Mouse (Mus musculus) adipose tissue, adult 10 weeks (tissue): Measurements from ENCODE around the gene Rpl27. TPM values are rescaled to one million over a fixed set of nuclear protein-coding genes. Genes with fewer than 3 reads are reported as not detected.

Source experiments
- polyA plus RNA-seq: library from polyadenylated mRNA; stranded (reverse); fragments of 350-450 nt; fragmentation: Illumina TruSeq; extraction: RNeasy Lipid Tissue Mini Kit (QIAGEN cat#74804); gene quantifications from one replicate; pipeline ENCODE4 v1.2.3, GENCODE M21; 2014; ENCODE audit warnings: low read depth, low replicate concordance

Gene Rpl27
- polyA plus RNA-seq: 510 TPM

DNA sequence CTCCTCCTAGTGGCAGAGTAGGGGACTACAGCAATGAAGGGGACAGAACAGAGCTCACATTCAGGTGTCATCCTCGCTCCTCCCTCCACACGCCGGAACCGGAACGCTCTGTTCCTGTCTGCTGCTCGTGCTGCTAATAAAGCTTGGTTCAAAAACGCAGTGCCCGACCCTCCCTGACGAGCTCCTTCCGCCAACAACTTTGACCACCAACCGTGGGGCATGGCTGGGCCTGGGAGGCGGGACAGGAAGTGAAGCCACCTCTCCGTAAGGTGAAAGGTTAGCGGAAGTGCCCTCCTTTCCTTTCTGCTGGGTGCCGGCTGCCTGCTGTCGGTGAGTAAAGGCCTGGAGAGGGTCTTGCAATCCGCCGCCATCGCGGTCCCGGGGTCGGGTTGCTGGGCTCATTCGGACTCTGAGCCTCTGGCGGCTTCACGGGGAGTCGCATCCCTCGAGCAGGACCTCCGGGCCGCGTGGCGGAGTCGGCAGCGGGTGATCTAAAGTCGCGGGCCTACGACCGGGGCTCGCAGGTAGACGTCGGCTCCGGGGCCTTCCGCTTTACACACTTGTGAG is at the start of gene Rpl27:
Rpl27 (plus strand) TSS at position 172 of the 567 bp plus-strand sequence.

GRCm38 (mm10) chr11:101417101-101417855 is 24.8 kb upstream of the Rpl27 start, which contains the start of gene Aarsd1:
TSS of gene Aarsd1 (minus strand) at chr11:101417615.

DNA sequence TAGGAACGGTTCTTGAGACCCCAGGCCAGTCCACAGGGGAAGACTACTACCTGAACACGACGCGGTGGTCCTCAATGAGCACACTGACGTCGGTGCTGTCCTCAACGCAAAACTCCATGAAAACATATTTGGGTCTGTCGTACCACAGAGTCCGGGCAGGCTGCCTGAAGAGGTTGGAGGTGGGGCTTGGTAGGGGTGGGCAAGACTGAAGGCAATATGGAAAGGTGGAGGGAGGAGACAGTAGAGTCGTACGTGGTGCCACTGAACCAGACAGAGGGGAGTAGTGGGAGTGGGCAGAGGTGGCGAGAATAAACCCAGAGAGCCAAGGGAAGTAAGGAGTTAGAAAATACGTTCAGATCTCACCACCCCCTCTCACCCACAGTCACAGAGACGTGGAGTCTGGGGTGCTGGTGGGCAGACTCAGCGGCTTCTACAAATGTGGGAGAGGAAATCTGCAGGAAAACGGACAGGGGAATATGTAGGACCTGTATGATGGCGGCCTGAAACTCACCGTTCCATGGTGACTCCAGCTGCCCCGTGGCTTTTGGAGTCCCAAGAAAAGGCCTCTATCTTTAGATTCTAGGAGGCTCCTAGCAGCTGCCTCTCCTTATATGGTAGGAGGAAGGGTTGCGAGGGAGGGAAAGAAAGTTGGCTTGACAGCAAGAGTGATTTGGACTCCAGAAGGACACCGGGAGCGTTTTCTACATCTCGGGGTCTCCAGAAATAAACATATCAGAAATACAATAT is 17.8 kb upstream of the Rpl27 start, which contains the start of gene Gm27029:
Gm27029 (minus strand) TSS at position 692 of the 747 bp plus-strand sequence.

GRCm38 (mm10) chr11:101424925-101425813 is 16.9 kb upstream of the Rpl27 start, which contains the start of the genes Rundc1 and Ptges3l:
TSS of gene Rundc1 (plus strand) at chr11:101425085.
TSS of gene Ptges3l (minus strand) at chr11:101425333.

GRCm38 (mm10) chr11:101448274-101448746 is 6.2 kb downstream of the Rpl27 start, which contains the start of gene Ifi35:
TSS of gene Ifi35 (plus strand) at chr11:101448407.

GRCm38 (mm10) chr11:101464211-101465100 is 22.4 kb downstream of the Rpl27 start, which contains the start of gene Rnd2:
TSS of gene Rnd2 (plus strand) at chr11:101464999.

GRCm38 (mm10) chr11:101465869-101466551 is 23.9 kb downstream of the Rpl27 start, which contains the start of gene Vat1:
TSS of gene Vat1 (minus strand) at chr11:101466230.

Other genes with a start within 250 kb of the Rpl27 start
- gene Ezh1, start 215.8 kb upstream of the Rpl27 start, polyA plus RNA-seq: 45.0 TPM
- 44.1 TPM for gene Ramp2, start 196.3 kb upstream of the Rpl27 start, polyA plus RNA-seq
- 145 TPM for gene Vps25, start 188.6 kb upstream of the Rpl27 start, polyA plus RNA-seq
- 14.0 TPM for gene Wnk4, start 181.7 kb upstream of the Rpl27 start, polyA plus RNA-seq
- gene Cntd1, start 163.3 kb upstream of the Rpl27 start, polyA plus RNA-seq: 3.1 TPM
- gene Coa3, start 163.2 kb upstream of the Rpl27 start, polyA plus RNA-seq: 114 TPM
- gene Becn1, start 140.0 kb upstream of the Rpl27 start, polyA plus RNA-seq: 151 TPM
- gene Psme3, start 126.1 kb upstream of the Rpl27 start, polyA plus RNA-seq: 64.9 TPM
- gene Aoc2, start 117.2 kb upstream of the Rpl27 start, polyA plus RNA-seq: 2.3 TPM
- 318 TPM for gene Aoc3, start 111.7 kb upstream of the Rpl27 start, polyA plus RNA-seq
- 0.88 TPM for gene G6pc, start 74.7 kb upstream of the Rpl27 start, polyA plus RNA-seq
- 37.5 TPM for gene Aarsd1, start 24.7 kb upstream of the Rpl27 start, polyA plus RNA-seq
- gene Gm27029, start 17.5 kb upstream of the Rpl27 start, polyA plus RNA-seq: 1.8 TPM
- gene Rundc1, start 17.2 kb upstream of the Rpl27 start, polyA plus RNA-seq: 20.2 TPM
- gene Ptges3l, start 17.0 kb upstream of the Rpl27 start, polyA plus RNA-seq: 19.3 TPM
- gene Ifi35, start 6.1 kb downstream of the Rpl27 start, polyA plus RNA-seq: 37.6 TPM
- gene Rnd2, start 22.7 kb downstream of the Rpl27 start, polyA plus RNA-seq: 13.9 TPM
- 95.9 TPM for gene Vat1, start 23.9 kb downstream of the Rpl27 start, polyA plus RNA-seq
- gene Brca1, start 109.7 kb downstream of the Rpl27 start, polyA plus RNA-seq: 0.96 TPM
- gene Nbr1, start 109.9 kb downstream of the Rpl27 start, polyA plus RNA-seq: 93.6 TPM
- 24.1 TPM for gene Tmem106a, start 139.9 kb downstream of the Rpl27 start, polyA plus RNA-seq
- 1.4 TPM for gene Gm11634, start 157.0 kb downstream of the Rpl27 start, polyA plus RNA-seq
- 33.6 TPM for gene Rdm1, start 184.9 kb downstream of the Rpl27 start, polyA plus RNA-seq
- gene Arl4d, start 223.2 kb downstream of the Rpl27 start, polyA plus RNA-seq: 21.8 TPM